Mouse (Mus musculus): ENCODE data around the gene Tnip1. TPM values are rescaled to one million over a fixed set of nuclear protein-coding genes. Genes with fewer than 3 reads are reported as not detected.
A peak's percentile ranks its signal among the peaks of the same experiment; 100 is the strongest.

Tnip1 gene
- total and polyA plus RNA-seq, 3 experiments: 36.1 to 137 (median 67.8) TPM

GRCm38 (mm10) chr11:54930318-54930979, 32.3 kb downstream of the Tnip1 start:
- Histone ChIP-seq H3K27me3 (replicated peaks) (no peaks in the 10 kb centered on the region), H3K9ac (ENCODE audit: insufficient read depth, low read depth) (no peak overlapping the region), H3K4me2 (ENCODE audit: insufficient read depth, low read depth, poor library complexity, severe bottlenecking) (no peak overlapping the region), H3K79me2 (replicated peaks; ENCODE audit: control insufficient read depth, extremely low read depth, insufficient read depth, poor library complexity, severe bottlenecking) (no peaks in the 10 kb centered on the region), H3K27ac (ENCODE audit: insufficient read depth, low read depth) (no peak overlapping the region), H3K9me3 (replicated peaks; ENCODE audit: low read length) (peaks cover 7% of the 10 kb centered on the region), H3K4me3 (replicated peaks in 1 of 3; ENCODE audit: low read depth in 2 of 3, low read length in 2 of 3, poor library complexity in 1 of 3) (no peak overlapping the region), H3K4me1 (ENCODE audit: control insufficient read depth in 1 of 2, insufficient read depth in 2 of 2) (peaks cover 1 to 35% of the 10 kb centered on the region in 2 experiments; a peak in 3 of 4 replicates), H3K36me3 (replicated peaks in 1 of 2; ENCODE audit: control insufficient read depth in 1 of 2, insufficient read depth in 1 of 2, low read length in 1 of 2) (peaks cover 87 to 98% of the 10 kb centered on the region in 2 experiments)
- dilution Hi-C loops (cut with MboI; ENCODE audit: extremely low pct_ligation_motif_present, extremely low pct_unique_long_range_greater_than_20kb, low sequenced_read_pairs) (no loop called here), in situ Hi-C loops (cut with MboI; ENCODE audit: low pct_ligation_motif_present, low pct_unique_long_range_greater_than_20kb, low sequenced_read_pairs) (loop anchor here (5.0 kb wide), 1 partner anchor 52 kb away; no protein-coding TSS in a partner anchor)
- no peak for TF ChIP-seq ZC3H11A (IDR thresholded peaks at IDR 0.05; ENCODE audit: low read depth, low read length)
- no peak for TF ChIP-seq JUN (IDR thresholded peaks at IDR 0.05; ENCODE audit: insufficient read depth, low read depth, low read length)
- TF ChIP-seq ZNF384 (IDR thresholded peaks at IDR 0.05; ENCODE audit: low read depth, low read length): no peak
- TF ChIP-seq MAX (IDR thresholded peaks at IDR 0.05; ENCODE audit: low read length): no peak
- TF ChIP-seq RAD21 (IDR thresholded peaks at IDR 0.05; ENCODE audit: low read depth, low read length): peak; percentile 45
- peak; percentile 62 for TF ChIP-seq SMC3 (IDR thresholded peaks at IDR 0.05; ENCODE audit: low read depth, low read length)
- TF ChIP-seq GABPA (IDR thresholded peaks at IDR 0.05; ENCODE audit: insufficient replicate concordance, low read depth, low read length): no peak
- TF ChIP-seq POLR2A (IDR thresholded peaks at IDR 0.05; ENCODE audit: low read depth, low read length): no peak
- no peak for TF ChIP-seq BHLHE40 (IDR thresholded peaks at IDR 0.05; ENCODE audit: low read depth, low read length)
- TF ChIP-seq NRF1 (IDR thresholded peaks at IDR 0.05; ENCODE audit: low read depth, low read length): no peak
- TF ChIP-seq POLR2AphosphoS2 (IDR thresholded peaks at IDR 0.05; ENCODE audit: low read depth, low read length): no peak
- no peak for TF ChIP-seq MXI1 (IDR thresholded peaks at IDR 0.05; ENCODE audit: low read depth, low read length)
- TF ChIP-seq ETS1 (conservative IDR thresholded peaks at IDR 0.05; ENCODE audit: low read depth, low read length): no peak
- TF ChIP-seq HCFC1 (IDR thresholded peaks at IDR 0.05; ENCODE audit: low read depth, low read length): no peak
- no peak for TF ChIP-seq MEF2A (IDR thresholded peaks at IDR 0.05; ENCODE audit: borderline replicate concordance, low read depth, low read length)
- no peak for TF ChIP-seq ZKSCAN1 (IDR thresholded peaks at IDR 0.05; ENCODE audit: borderline replicate concordance, low read depth, low read length)
- TF ChIP-seq E2F4 (IDR thresholded peaks at IDR 0.05; ENCODE audit: insufficient replicate concordance, low read depth, low read length): no peak
- peak in 1 of 2 experiments; percentile 62; a peak in 2 of 4 replicates for TF ChIP-seq CTCF (conservative IDR thresholded peaks at IDR 0.05 in 1 of 2, IDR thresholded peaks at IDR 0.05 in 1 of 2; ENCODE audit: low read depth in 2 of 2, low read length in 2 of 2)
- TF ChIP-seq IRF4 (IDR thresholded peaks at IDR 0.05; ENCODE audit: low read depth, low read length): no peak
- DNase-seq (ENCODE audit: extremely low read depth): peak; percentile 33

GRCm38 (mm10) chr11:54929744-54930143, 33.0 kb downstream of the Tnip1 start:
- dilution Hi-C loops (cut with MboI; ENCODE audit: extremely low pct_ligation_motif_present, extremely low pct_unique_long_range_greater_than_20kb, low sequenced_read_pairs): no loop called here
- H3K4me1 ChIP-seq (ENCODE audit: control insufficient read depth in 1 of 2, insufficient read depth in 2 of 2): peaks cover 0 to 34% of the 10 kb centered on the region in 2 experiments; a peak in 2 of 4 replicates
- no peak overlapping the region for H3K4me3 ChIP-seq (replicated peaks in 1 of 3; ENCODE audit: low read depth in 2 of 3, low read length in 2 of 3, poor library complexity in 1 of 3)
- peaks cover 87 to 97% of the 10 kb centered on the region in 2 experiments for H3K36me3 ChIP-seq (replicated peaks in 1 of 2; ENCODE audit: control insufficient read depth in 1 of 2, insufficient read depth in 1 of 2, low read length in 1 of 2)
- no peak overlapping the region for H3K4me2 ChIP-seq (ENCODE audit: insufficient read depth, low read depth, poor library complexity, severe bottlenecking)
- no peaks in the 10 kb centered on the region for H3K79me2 ChIP-seq (replicated peaks; ENCODE audit: control insufficient read depth, extremely low read depth, insufficient read depth, poor library complexity, severe bottlenecking)
- H3K9ac ChIP-seq (ENCODE audit: insufficient read depth, low read depth): no peak overlapping the region
- peaks cover 7% of the 10 kb centered on the region for H3K9me3 ChIP-seq (replicated peaks; ENCODE audit: low read length)
- in situ Hi-C loops (cut with MboI; ENCODE audit: low pct_ligation_motif_present, low pct_unique_long_range_greater_than_20kb, low sequenced_read_pairs): loop anchor here (5.0 kb wide), 2 partner anchors 42 to 53 kb away; no protein-coding TSS in a partner anchor
- no peak overlapping the region for H3K27ac ChIP-seq (ENCODE audit: insufficient read depth, low read depth)
- DNase-seq (ENCODE audit: extremely low read depth): no peak
- no peaks in the 10 kb centered on the region for H3K27me3 ChIP-seq (replicated peaks)
- TF ChIP-seq NRF1 (IDR thresholded peaks at IDR 0.05; ENCODE audit: low read depth, low read length) (no peak), EP300 (IDR thresholded peaks at IDR 0.05; ENCODE audit: low read length) (no peak), JUN (IDR thresholded peaks at IDR 0.05; ENCODE audit: insufficient read depth, low read depth, low read length) (no peak), POLR2AphosphoS2 (IDR thresholded peaks at IDR 0.05; ENCODE audit: low read depth, low read length) (no peak)
